8 mouse cellular contexts compared by ENCODE assay signal in genomic region chr9:77755403-77755784, GRCm38 (mm10). TPM values are rescaled to one million over a fixed set of nuclear protein-coding genes. Genes with fewer than 3 reads are reported as not detected.
DNase-seq lines count a peak whose midpoint lies in the region; ATAC-seq lines count a peak whose summit lies in the region.

No protein-coding gene starts in this region.

- H3K4me3 ChIP-seq in lung, embryonic 16.5 days (ENCODE audit: low read length), result peak overlapping the region; percentile 86
- peak overlapping the region; percentile 84 for H3K4me3 ChIP-seq in forebrain, embryonic 10.5 days
- peak overlapping the region; percentile 85 for H3K4me3 ChIP-seq in limb, embryonic 10.5 days
- peak overlapping the region; percentile 75 for H3K4me3 ChIP-seq in neural tube, embryonic 15.5 days (replicated peaks)

- peaks cover 13% of the 10 kb centered on the region for H3K4me1 ChIP-seq in lung, embryonic 16.5 days (replicated peaks; ENCODE audit: control insufficient read depth, insufficient read depth, low read length)
- H3K4me1 ChIP-seq in forebrain, embryonic 10.5 days, result peaks cover 28% of the 10 kb centered on the region
- peaks cover 16% of the 10 kb centered on the region for H3K4me1 ChIP-seq in limb, embryonic 10.5 days
- peaks cover 20% of the 10 kb centered on the region for H3K4me1 ChIP-seq in neural tube, embryonic 15.5 days

- intact Hi-C loops in left cerebral cortex, postnatal 10 days (cut with DNase I), result loop anchor here (10.0 kb wide), 1 partner anchor 161 kb away; no protein-coding TSS in a partner anchor

- no peak for ATAC-seq in lung, embryonic 16.5 days (ENCODE audit: low read depth)
- no peak for ATAC-seq in neural tube, embryonic 15.5 days (ENCODE audit: low FRiP score)

- no peak overlapping the region; the same call in 1 of the 2 replicates for H3K27ac ChIP-seq in lung, embryonic 16.5 days (ENCODE audit: low read length)
- peak overlapping the region; percentile 94 for H3K27ac ChIP-seq in forebrain, embryonic 10.5 days
- peak overlapping the region; percentile 95 for H3K27ac ChIP-seq in limb, embryonic 10.5 days
- peak overlapping the region; percentile 83 for H3K27ac ChIP-seq in neural tube, embryonic 15.5 days (replicated peaks)

- peak overlapping the region; percentile 83 for H3K4me2 ChIP-seq in lung, embryonic 16.5 days (ENCODE audit: low read depth, low read length)
- H3K4me2 ChIP-seq in neural tube, embryonic 15.5 days, result peak overlapping the region; percentile 74

- no peak for DNase-seq in lung, postnatal 10 days
- no peak for DNase-seq in forebrain, embryonic 10.5 days (ENCODE audit: extremely low spot score, low spot score)
- no peak for DNase-seq in limb, embryonic 10.5 days (ENCODE audit: low spot score)
- no peak for DNase-seq in left cerebral cortex, postnatal 10 days (ENCODE audit: extremely low spot score in 1 of 2, low spot score in 2 of 2)
- no peak for DNase-seq in cerebellum, adult 18-20 months
- DNase-seq in cerebellum, adult 11 months, result no peak

- peak overlapping the region; percentile 83 for H3K9ac ChIP-seq in lung, embryonic 16.5 days (ENCODE audit: low read length)
- peak overlapping the region; percentile 74 for H3K9ac ChIP-seq in neural tube, embryonic 15.5 days (replicated peaks)

- no peaks in the 10 kb centered on the region for H3K9me3 ChIP-seq in lung, embryonic 16.5 days (ENCODE audit: control insufficient read depth, low read length)
- no peaks in the 10 kb centered on the region for H3K9me3 ChIP-seq in forebrain, embryonic 10.5 days
- H3K9me3 ChIP-seq in limb, embryonic 10.5 days (replicated peaks), result no peaks in the 10 kb centered on the region
- H3K9me3 ChIP-seq in neural tube, embryonic 15.5 days (replicated peaks), result no peaks in the 10 kb centered on the region

- no peaks in the 10 kb centered on the region for H3K27me3 ChIP-seq in lung, embryonic 16.5 days (ENCODE audit: control insufficient read depth, insufficient read depth, low read depth, low read length)
- peaks cover 14% of the 10 kb centered on the region for H3K27me3 ChIP-seq in forebrain, embryonic 10.5 days (ENCODE audit: poor library complexity, severe bottlenecking)
- no peaks in the 10 kb centered on the region for H3K27me3 ChIP-seq in limb, embryonic 10.5 days (ENCODE audit: low read depth, poor library complexity, severe bottlenecking)
- no peaks in the 10 kb centered on the region for H3K27me3 ChIP-seq in neural tube, embryonic 15.5 days (replicated peaks)

- 8% methylated on average over 9 of the region's 9 CpGs for WGBS in lung, embryonic 16.5 days
- 23% methylated on average over 9 of the region's 9 CpGs for WGBS in forebrain, embryonic 10.5 days
- WGBS in limb, embryonic 10.5 days, result 18% methylated on average over 9 of the region's 9 CpGs
- WGBS in neural tube, embryonic 15.5 days, result 16% methylated on average over 9 of the region's 9 CpGs

- no peaks in the 10 kb centered on the region for H3K36me3 ChIP-seq in lung, embryonic 16.5 days (ENCODE audit: control insufficient read depth, insufficient read depth, low read length)
- H3K36me3 ChIP-seq in forebrain, embryonic 10.5 days (replicated peaks), result peaks cover 10% of the 10 kb centered on the region; the same call in 1 of the 2 replicates
- no peaks in the 10 kb centered on the region for H3K36me3 ChIP-seq in limb, embryonic 10.5 days
- no peaks in the 10 kb centered on the region for H3K36me3 ChIP-seq in neural tube, embryonic 15.5 days

RNA-seq across cellular contexts. Expression of gene Gclc, which starts 1.1 kb away (rescaled TPM):
- 15.8 and 16.4 TPM in 2 replicates for polyA plus RNA-seq in lung, embryonic 16.5 days (2015; fragmentation: Nextera tagmentation; extraction: Ambion mirVana)
- 18.4 and 18.5 TPM in 2 replicates for polyA plus RNA-seq in forebrain, embryonic 10.5 days (2016; fragmentation: Nextera tagmentation; extraction: Ambion mirVana)
- polyA plus RNA-seq in limb, embryonic 10.5 days (2016; fragmentation: Nextera tagmentation; extraction: Ambion mirVana), result 12.6 and 12.9 TPM in 2 replicates
- polyA plus RNA-seq in neural tube, embryonic 15.5 days (2015; fragmentation: Nextera tagmentation; extraction: Ambion mirVana), result 15.2 and 17.2 TPM in 2 replicates
- 10 to 100 TPM; 32.1 to 32.7 TPM for total RNA-seq in left cerebral cortex, postnatal 10 days (2021)
